19 mouse cellular contexts compared by ENCODE assay signal in genomic region chr4:59662163-59662562, GRCm38 (mm10). TPM values are rescaled to one million over a fixed set of nuclear protein-coding genes. Genes with fewer than 3 reads are reported as not detected.
DNase-seq lines count a peak whose midpoint lies in the region; ATAC-seq and TF ChIP-seq lines count a peak whose summit lies in the region.
"Had no signal": no experiment of that assay in that cellular context is flagged by ENCODE, and none has a peak within 500 bp of the region (broad histone marks: within the 10 kb centered on the region; RNA-seq: fewer than 3 reads in every experiment).

No protein-coding gene starts in this region.

- no peaks in the 10 kb centered on the region for H3K27me3 ChIP-seq in lung, embryonic 16.5 days (ENCODE audit: control insufficient read depth, insufficient read depth, low read depth, low read length)
- no peaks in the 10 kb centered on the region for H3K27me3 ChIP-seq in stomach, postnatal 0 days (ENCODE audit: control insufficient read depth, insufficient read depth, low read length)
- H3K27me3 ChIP-seq: embryonic facial prominence, embryonic 13.5 days; forebrain, embryonic 12.5 days; heart, embryonic 13.5 days; hindbrain, embryonic 12.5 days had no signal

- H3K36me3 ChIP-seq in lung, embryonic 16.5 days (ENCODE audit: control insufficient read depth, insufficient read depth, low read length) = no peaks in the 10 kb centered on the region
- H3K36me3 ChIP-seq in stomach, postnatal 0 days (ENCODE audit: control insufficient read depth, insufficient read depth, low read length) = no peaks in the 10 kb centered on the region

- 62% methylated on average over 1 of the region's 1 CpGs for WGBS in lung, embryonic 16.5 days
- WGBS in stomach, postnatal 0 days = 50% methylated on average over 1 of the region's 1 CpGs

- H3K9me3 ChIP-seq in lung, embryonic 16.5 days (ENCODE audit: control insufficient read depth, low read length) = no peaks in the 10 kb centered on the region
- H3K9me3 ChIP-seq in stomach, postnatal 0 days (ENCODE audit: control insufficient read depth, low read length) = no peaks in the 10 kb centered on the region
- H3K9me3 ChIP-seq: embryonic facial prominence, embryonic 13.5 days; heart, embryonic 13.5 days had no signal

- DNase-seq in lung, postnatal 10 days = no peak
- DNase-seq in urinary bladder, postnatal 14 days (ENCODE audit: low spot score) = peak; percentile 12
- no peak for DNase-seq in urinary bladder, adult 18-20 months (ENCODE audit: low spot score in 2 of 2)
- DNase-seq in stomach, postnatal 0 days (ENCODE audit: low spot score) = no peak
- DNase-seq in kidney, postnatal 4 days = no peak
- DNase-seq: adrenal gland, adult 2 months; adrenal gland, postnatal 25 days; cerebellum, adult 18-20 months; cerebellum, adult 9-11 months; cerebellum, postnatal 36 days; forebrain, postnatal 0 days; gastrocnemius, adult 2 months; gastrocnemius, postnatal 25 days; heart, postnatal 4 days had no signal

- no peak overlapping the region for H3K4me3 ChIP-seq in lung, embryonic 16.5 days (ENCODE audit: low read length)
- no peak overlapping the region for H3K4me3 ChIP-seq in stomach, postnatal 0 days (ENCODE audit: low read depth, low read length)
- H3K4me3 ChIP-seq: embryonic facial prominence, embryonic 13.5 days; forebrain, embryonic 12.5 days; gastrocnemius, adult 2 months; heart, embryonic 13.5 days; hindbrain, embryonic 12.5 days had no signal

- peaks cover 4% of the 10 kb centered on the region for H3K4me1 ChIP-seq in lung, embryonic 16.5 days (replicated peaks; ENCODE audit: control insufficient read depth, insufficient read depth, low read length)
- H3K4me1 ChIP-seq in stomach, postnatal 0 days (replicated peaks; ENCODE audit: control insufficient read depth, insufficient read depth) = no peaks in the 10 kb centered on the region
- H3K4me1 ChIP-seq: embryonic facial prominence, embryonic 13.5 days; hindbrain, embryonic 12.5 days had no signal

- H3K27ac ChIP-seq in lung, embryonic 16.5 days (ENCODE audit: low read length) = no peak overlapping the region
- no peak overlapping the region for H3K27ac ChIP-seq in stomach, postnatal 0 days (replicated peaks)
- H3K27ac ChIP-seq: embryonic facial prominence, embryonic 13.5 days; forebrain, embryonic 12.5 days; gastrocnemius, adult 2 months; heart, embryonic 13.5 days; hindbrain, embryonic 12.5 days had no signal

- ATAC-seq in lung, embryonic 16.5 days (ENCODE audit: low read depth) = 0 out of 2 replicates have a peak, but pooled peaks have one; percentile 20
- peak; percentile 72 for ATAC-seq in stomach, postnatal 0 days (ENCODE audit: low FRiP score, low TSS enrichment)
- ATAC-seq: forebrain, postnatal 0 days had no signal

- H3K4me2 ChIP-seq in lung, embryonic 16.5 days (ENCODE audit: low read depth, low read length) = no peak overlapping the region
- no peak overlapping the region for H3K4me2 ChIP-seq in stomach, postnatal 0 days (replicated peaks; ENCODE audit: low read depth)
- H3K4me2 ChIP-seq: embryonic facial prominence, embryonic 13.5 days; forebrain, embryonic 12.5 days; heart, embryonic 13.5 days; hindbrain, embryonic 12.5 days had no signal

- TF ChIP-seq EP300 in stomach, postnatal 0 days (optimal IDR thresholded peaks at IDR 0.05) = no peak

- TF ChIP-seq CTCF in stomach, postnatal 0 days (IDR thresholded peaks at IDR 0.05; ENCODE audit: low read depth) = no peak

- H3K9ac ChIP-seq in lung, embryonic 16.5 days (ENCODE audit: low read length) = no peak overlapping the region
- no peak overlapping the region for H3K9ac ChIP-seq in stomach, postnatal 0 days (ENCODE audit: low read length)
- H3K9ac ChIP-seq: embryonic facial prominence, embryonic 13.5 days; forebrain, embryonic 12.5 days; forebrain, postnatal 0 days; heart, embryonic 13.5 days; hindbrain, embryonic 12.5 days had no signal

RNA-seq across cellular contexts. Expression of gene E130308A19Rik, which starts 36.2 kb away (rescaled TPM):
- polyA plus RNA-seq in lung, embryonic 16.5 days (2015; fragmentation: Nextera tagmentation; extraction: Ambion mirVana) = 20.9 and 21.1 TPM in 2 replicates
- 8.3 and 10.2 TPM in 2 replicates for polyA plus RNA-seq in stomach, postnatal 0 days (2015; fragmentation: Nextera tagmentation; extraction: Ambion mirVana)
